Mouse (Mus musculus) gastrocnemius, adult 8-10 months (tissue): ENCODE results near the gene Mrps15. TPM values are rescaled to one million over a fixed set of nuclear protein-coding genes. Genes with fewer than 3 reads are reported as not detected.

ENCODE experiments used
- total RNA-seq, 4 experiments: library from RNA; stranded (reverse); gene quantifications; 2 replicates each; pipeline ENCODE4 v1.2.4; 2022

Mrps15 gene
- total RNA-seq, 4 experiments from 2014 or later, result 62.8 to 70.5 (median 66.0) TPM

Other genes starting within 250 kb of the Mrps15 start
- gene Csf3r, start 22.4 kb upstream of the Mrps15 start, total RNA-seq, result under 1 TPM; 0.10 to 0.44 (median 0.36) TPM
- gene Oscp1, start 11.6 kb downstream of the Mrps15 start, total RNA-seq, result 1 to 10 TPM; 1.2 to 3.2 (median 2.9) TPM
- 10 to 100 TPM in 1 of 4 experiments, 1 to 10 TPM in 3; 8.8 to 10.9 (median 9.4) TPM for gene Lsm10, start 49.7 kb downstream of the Mrps15 start, total RNA-seq
- 100 to 1,000 TPM; 122 to 135 (median 128) TPM for gene Stk40, start 57.0 kb downstream of the Mrps15 start, total RNA-seq
- 1 to 10 TPM; 2.0 to 4.9 (median 2.6) TPM for gene Eva1b, start 100.8 kb downstream of the Mrps15 start, total RNA-seq
- gene Sh3d21, start 116.6 kb downstream of the Mrps15 start, total RNA-seq, result under 1 TPM; 0.46 to 0.86 (median 0.68) TPM
- 100 to 1,000 TPM in 3 of 4 experiments, 10 to 100 TPM in 1; 95.8 to 107 (median 105) TPM for gene Thrap3, start 155.8 kb downstream of the Mrps15 start, total RNA-seq
- 100 to 1,000 TPM; 138 to 195 (median 173) TPM for gene Map7d1, start 209.4 kb downstream of the Mrps15 start, total RNA-seq
- gene Trappc3, start 215.4 kb downstream of the Mrps15 start, total RNA-seq, result 10 to 100 TPM; 19.7 to 23.2 (median 22.3) TPM
- gene Col8a2, start 239.9 kb downstream of the Mrps15 start, total RNA-seq, result 1 to 10 TPM in 2 of 4 experiments, under 1 TPM in 2; 0.46 to 1.6 (median 1.1) TPM